Mouse (Mus musculus): Measurements from ENCODE around the gene Ubtd2. TPM values are rescaled to one million over a fixed set of nuclear protein-coding genes. Genes with fewer than 3 reads are reported as not detected.

Gene Ubtd2
- polyA plus RNA-seq, 1 experiment from 2014 or later: 43.0 TPM

GRCm38 (mm10) chr11:32486621-32487020 is 31.5 kb downstream of the Ubtd2 start:
- Histone ChIP-seq H3K27ac (ENCODE audit: low read length) (no peak overlapping the region), H3K27me3 (ENCODE audit: control insufficient read depth, insufficient read depth, low read depth, low read length) (no peaks in the 10 kb centered on the region), H3K9me3 (replicated peaks; ENCODE audit: control insufficient read depth, low read length, poor library complexity, severe bottlenecking) (no peaks in the 10 kb centered on the region), H3K9ac (ENCODE audit: low read depth, low read length) (no peak overlapping the region), H3K4me2 (ENCODE audit: low read length) (no peak overlapping the region), H3K4me3 (ENCODE audit: low read depth, low read length) (no peak overlapping the region), H3K36me3 (ENCODE audit: control insufficient read depth, insufficient read depth, low read length) (no peaks in the 10 kb centered on the region), H3K4me1 (ENCODE audit: control insufficient read depth, insufficient read depth, low read length) (no peaks in the 10 kb centered on the region)
- WGBS: 68% methylated on average over 3 of the region's 3 CpGs
- no peak for ATAC-seq

- Histone ChIP-seq H3K4me3 (ENCODE audit: low read depth, low read length) (no peak overlapping the region), H3K9ac (ENCODE audit: low read depth, low read length) (no peak overlapping the region), H3K4me2 (ENCODE audit: low read length) (no peak overlapping the region), H3K27me3 (ENCODE audit: control insufficient read depth, insufficient read depth, low read depth, low read length) (no peaks in the 10 kb centered on the region), H3K4me1 (ENCODE audit: control insufficient read depth, insufficient read depth, low read length) (no peaks in the 10 kb centered on the region), H3K27ac (ENCODE audit: low read length) (no peak overlapping the region), H3K9me3 (replicated peaks; ENCODE audit: control insufficient read depth, low read length, poor library complexity, severe bottlenecking) (no peaks in the 10 kb centered on the region), H3K36me3 (ENCODE audit: control insufficient read depth, insufficient read depth, low read length) (no peaks in the 10 kb centered on the region)
- WGBS: 90% methylated on average over 3 of the region's 3 CpGs
- ATAC-seq: no peak
These were observed 32.3 kb downstream of the Ubtd2 start for GRCm38 (mm10) chr11:32487501-32487900.

GRCm38 (mm10) chr11:32488344-32488743 is 33.2 kb downstream of the Ubtd2 start:
- H3K9me3 ChIP-seq (replicated peaks; ENCODE audit: control insufficient read depth, low read length, poor library complexity, severe bottlenecking): no peaks in the 10 kb centered on the region
- no peak overlapping the region for H3K4me2 ChIP-seq (ENCODE audit: low read length)
- no peak overlapping the region for H3K27ac ChIP-seq (ENCODE audit: low read length)
- no peaks in the 10 kb centered on the region for H3K36me3 ChIP-seq (ENCODE audit: control insufficient read depth, insufficient read depth, low read length)
- ATAC-seq: no peak
- H3K9ac ChIP-seq (ENCODE audit: low read depth, low read length): no peak overlapping the region
- no peak overlapping the region for H3K4me3 ChIP-seq (ENCODE audit: low read depth, low read length)
- H3K27me3 ChIP-seq (ENCODE audit: control insufficient read depth, insufficient read depth, low read depth, low read length): no peaks in the 10 kb centered on the region
- H3K4me1 ChIP-seq (ENCODE audit: control insufficient read depth, insufficient read depth, low read length): 0 out of 2 replicates have a peak, but pooled peaks cover under 1% of the 10 kb centered on the region

- H3K4me3 ChIP-seq (ENCODE audit: low read depth, low read length): no peak overlapping the region
- no peak overlapping the region for H3K9ac ChIP-seq (ENCODE audit: low read depth, low read length)
- H3K4me2 ChIP-seq (ENCODE audit: low read length): no peak overlapping the region
- H3K4me1 ChIP-seq (ENCODE audit: control insufficient read depth, insufficient read depth, low read length): 0 out of 2 replicates have a peak, but pooled peaks cover 2% of the 10 kb centered on the region
- H3K27me3 ChIP-seq (ENCODE audit: control insufficient read depth, insufficient read depth, low read depth, low read length): no peaks in the 10 kb centered on the region
- no peak for ATAC-seq
- no peak overlapping the region for H3K27ac ChIP-seq (ENCODE audit: low read length)
- no peaks in the 10 kb centered on the region for H3K9me3 ChIP-seq (replicated peaks; ENCODE audit: control insufficient read depth, low read length, poor library complexity, severe bottlenecking)
- WGBS: 89% methylated on average over 5 of the region's 5 CpGs
- H3K36me3 ChIP-seq (ENCODE audit: control insufficient read depth, insufficient read depth, low read length): no peaks in the 10 kb centered on the region
These were observed 33.9 kb downstream of the Ubtd2 start for GRCm38 (mm10) chr11:32488808-32489670.

GRCm38 (mm10) chr11:32491079-32491478 is 35.9 kb downstream of the Ubtd2 start:
- no peak for ATAC-seq
- Histone ChIP-seq H3K9ac (ENCODE audit: low read depth, low read length) (no peak overlapping the region), H3K4me3 (ENCODE audit: low read depth, low read length) (no peak overlapping the region), H3K4me2 (ENCODE audit: low read length) (no peak overlapping the region), H3K27ac (ENCODE audit: low read length) (no peak overlapping the region), H3K9me3 (replicated peaks; ENCODE audit: control insufficient read depth, low read length, poor library complexity, severe bottlenecking) (no peaks in the 10 kb centered on the region), H3K4me1 (ENCODE audit: control insufficient read depth, insufficient read depth, low read length) (0 out of 2 replicates have a peak, but pooled peaks cover 2% of the 10 kb centered on the region), H3K36me3 (ENCODE audit: control insufficient read depth, insufficient read depth, low read length) (no peaks in the 10 kb centered on the region), H3K27me3 (ENCODE audit: control insufficient read depth, insufficient read depth, low read depth, low read length) (no peaks in the 10 kb centered on the region)
- WGBS: 99% methylated on average over 2 of the region's 2 CpGs

- H3K36me3 ChIP-seq (ENCODE audit: control insufficient read depth, insufficient read depth, low read length): no peaks in the 10 kb centered on the region
- no peak for ATAC-seq
- no peaks in the 10 kb centered on the region for H3K9me3 ChIP-seq (replicated peaks; ENCODE audit: control insufficient read depth, low read length, poor library complexity, severe bottlenecking)
- no peak overlapping the region for H3K27ac ChIP-seq (ENCODE audit: low read length)
- no peak overlapping the region for H3K4me3 ChIP-seq (ENCODE audit: low read depth, low read length)
- no peak overlapping the region for H3K4me2 ChIP-seq (ENCODE audit: low read length)
- 0 out of 2 replicates have a peak, but pooled peaks cover 2% of the 10 kb centered on the region for H3K4me1 ChIP-seq (ENCODE audit: control insufficient read depth, insufficient read depth, low read length)
- no peaks in the 10 kb centered on the region for H3K27me3 ChIP-seq (ENCODE audit: control insufficient read depth, insufficient read depth, low read depth, low read length)
- H3K9ac ChIP-seq (ENCODE audit: low read depth, low read length): no peak overlapping the region
These were observed 38.1 kb downstream of the Ubtd2 start for GRCm38 (mm10) chr11:32493312-32493711.

GRCm38 (mm10) chr11:32495283-32495682 is 40.1 kb downstream of the Ubtd2 start:
- Histone ChIP-seq H3K4me3 (ENCODE audit: low read depth, low read length) (no peak overlapping the region), H3K9ac (ENCODE audit: low read depth, low read length) (no peak overlapping the region)

GRCm38 (mm10) chr11:32498757-32499535 is 43.8 kb downstream of the Ubtd2 start:
- ATAC-seq: no peak
- WGBS: 73% methylated on average over 7 of the region's 7 CpGs
- Histone ChIP-seq H3K36me3 (ENCODE audit: control insufficient read depth, insufficient read depth, low read length) (no peaks in the 10 kb centered on the region), H3K4me1 (ENCODE audit: control insufficient read depth, insufficient read depth, low read length) (no peaks in the 10 kb centered on the region; the same call in 1 of the 2 replicates), H3K4me2 (ENCODE audit: low read length) (no peak overlapping the region), H3K27me3 (ENCODE audit: control insufficient read depth, insufficient read depth, low read depth, low read length) (no peaks in the 10 kb centered on the region), H3K27ac (ENCODE audit: low read length) (no peak overlapping the region), H3K4me3 (ENCODE audit: low read depth, low read length) (no peak overlapping the region), H3K9me3 (replicated peaks; ENCODE audit: control insufficient read depth, low read length, poor library complexity, severe bottlenecking) (no peaks in the 10 kb centered on the region), H3K9ac (ENCODE audit: low read depth, low read length) (no peak overlapping the region)

More at GRCm38 (mm10) chr11:32495283-32495682, 40.1 kb downstream of the Ubtd2 start:
- no peaks in the 10 kb centered on the region for H3K27me3 ChIP-seq (ENCODE audit: control insufficient read depth, insufficient read depth, low read depth, low read length)
- H3K36me3 ChIP-seq (ENCODE audit: control insufficient read depth, insufficient read depth, low read length): no peaks in the 10 kb centered on the region
- ATAC-seq: no peak
- no peak overlapping the region for H3K4me2 ChIP-seq (ENCODE audit: low read length)
- H3K27ac ChIP-seq (ENCODE audit: low read length): no peak overlapping the region
- WGBS: 81% methylated on average over 2 of the region's 2 CpGs
- H3K4me1 ChIP-seq (ENCODE audit: control insufficient read depth, insufficient read depth, low read length): peaks cover 2% of the 10 kb centered on the region; the same call in 1 of the 2 replicates
- no peaks in the 10 kb centered on the region for H3K9me3 ChIP-seq (replicated peaks; ENCODE audit: control insufficient read depth, low read length, poor library complexity, severe bottlenecking)

GRCm38 (mm10) chr11:32499931-32500330 is 44.8 kb downstream of the Ubtd2 start:
- H3K4me3 ChIP-seq (ENCODE audit: low read depth, low read length): no peak overlapping the region
- WGBS: 95% methylated on average over 4 of the region's 4 CpGs
- H3K9me3 ChIP-seq (replicated peaks; ENCODE audit: control insufficient read depth, low read length, poor library complexity, severe bottlenecking): no peaks in the 10 kb centered on the region
- no peak overlapping the region for H3K9ac ChIP-seq (ENCODE audit: low read depth, low read length)
- no peak overlapping the region for H3K4me2 ChIP-seq (ENCODE audit: low read length)
- no peak for ATAC-seq
- H3K27ac ChIP-seq (ENCODE audit: low read length): no peak overlapping the region
- H3K27me3 ChIP-seq (ENCODE audit: control insufficient read depth, insufficient read depth, low read depth, low read length): no peaks in the 10 kb centered on the region
- no peaks in the 10 kb centered on the region for H3K36me3 ChIP-seq (ENCODE audit: control insufficient read depth, insufficient read depth, low read length)
- H3K4me1 ChIP-seq (ENCODE audit: control insufficient read depth, insufficient read depth, low read length): no peaks in the 10 kb centered on the region; the same call in 1 of the 2 replicates

Measured in midbrain, embryonic 16.5 days (tissue).